Mouse (Mus musculus): ENCODE measurements around the gene Phyhipl. TPM values are rescaled to one million over a fixed set of nuclear protein-coding genes. Genes with fewer than 3 reads are reported as not detected.

Phyhipl gene
- polyA plus RNA-seq, 1 experiment = 0.08 TPM

GRCm38 (mm10) chr10:70611633-70612032 is 44.1 kb downstream of the Phyhipl start:
- Histone ChIP-seq H3K4me3 (no peak overlapping the region), H3K79me2 (ENCODE audit: control insufficient read depth, insufficient read depth) (no peaks in the 10 kb centered on the region), H3K27me3 (ENCODE audit: control insufficient read depth, insufficient read depth, insufficient read length) (no peaks in the 10 kb centered on the region), H3K36me3 (ENCODE audit: control insufficient read depth, insufficient read depth) (no peaks in the 10 kb centered on the region), H3K4me2 (ENCODE audit: low read depth) (no peak overlapping the region), H3ac (ENCODE audit: control insufficient read depth, insufficient read length) (no peak overlapping the region)
- TF ChIP-seq USF1 (IDR thresholded peaks at IDR 0.05; ENCODE audit: low read depth) (no peak), E2F4 (IDR thresholded peaks at IDR 0.05; ENCODE audit: insufficient read depth) (no peak), TCF3 (IDR thresholded peaks at IDR 0.05; ENCODE audit: insufficient read length, low read depth) (no peak), REST (IDR thresholded peaks at IDR 0.05; ENCODE audit: insufficient read depth, insufficient read length) (no peak), POLR2A (IDR thresholded peaks at IDR 0.05; ENCODE audit: insufficient read length, low read depth) (no peak), MAX (IDR thresholded peaks at IDR 0.05; ENCODE audit: low read depth) (no peak), MYOG (IDR thresholded peaks at IDR 0.05; ENCODE audit: control insufficient read depth in 1 of 3, insufficient read depth in 1 of 3, insufficient read length in 2 of 3, low read depth in 2 of 3) (no peak), TCF12 (IDR thresholded peaks at IDR 0.05; ENCODE audit: insufficient read depth, poor library complexity, severe bottlenecking) (no peak), SRF (IDR thresholded peaks at IDR 0.05; ENCODE audit: control insufficient read depth, insufficient read length, low read depth) (no peak), MYOD1 (IDR thresholded peaks at IDR 0.05; ENCODE audit: control insufficient read depth in 1 of 3, insufficient read length in 2 of 3, low read depth in 2 of 3) (no peak), CEBPB (IDR thresholded peaks at IDR 0.05; ENCODE audit: insufficient read depth, poor library complexity, severe bottlenecking) (no peak)

- no peak overlapping the region for H3K4me3 ChIP-seq
- H3K79me2 ChIP-seq (ENCODE audit: control insufficient read depth, insufficient read depth) = no peaks in the 10 kb centered on the region
- H3K27me3 ChIP-seq (ENCODE audit: control insufficient read depth, insufficient read depth, insufficient read length) = peaks cover 24% of the 10 kb centered on the region
- H3K4me2 ChIP-seq (ENCODE audit: low read depth) = no peak overlapping the region
- TF ChIP-seq TCF3 (IDR thresholded peaks at IDR 0.05; ENCODE audit: insufficient read length, low read depth) (no peak), MYOD1 (IDR thresholded peaks at IDR 0.05; ENCODE audit: control insufficient read depth in 1 of 3, insufficient read length in 2 of 3, low read depth in 2 of 3) (no peak), USF1 (IDR thresholded peaks at IDR 0.05; ENCODE audit: low read depth) (no peak), MYOG (IDR thresholded peaks at IDR 0.05; ENCODE audit: control insufficient read depth in 1 of 3, insufficient read depth in 1 of 3, insufficient read length in 2 of 3, low read depth in 2 of 3) (no peak), REST (IDR thresholded peaks at IDR 0.05; ENCODE audit: insufficient read depth, insufficient read length) (no peak), SRF (IDR thresholded peaks at IDR 0.05; ENCODE audit: control insufficient read depth, insufficient read length, low read depth) (no peak), CEBPB (IDR thresholded peaks at IDR 0.05; ENCODE audit: insufficient read depth, poor library complexity, severe bottlenecking) (no peak), POLR2AphosphoS2 (IDR thresholded peaks at IDR 0.05; ENCODE audit: insufficient read length, low read depth) (no peak), POLR2A (IDR thresholded peaks at IDR 0.05; ENCODE audit: insufficient read length, low read depth) (no peak), E2F4 (IDR thresholded peaks at IDR 0.05; ENCODE audit: insufficient read depth) (no peak), MAX (IDR thresholded peaks at IDR 0.05; ENCODE audit: low read depth) (no peak), TCF12 (IDR thresholded peaks at IDR 0.05; ENCODE audit: insufficient read depth, poor library complexity, severe bottlenecking) (no peak)
- no peaks in the 10 kb centered on the region for H3K36me3 ChIP-seq (ENCODE audit: control insufficient read depth, insufficient read depth)
- no peak overlapping the region for H3ac ChIP-seq (ENCODE audit: control insufficient read depth, insufficient read length)
Observed at GRCm38 (mm10) chr10:70599925-70600305, 55.9 kb downstream of the Phyhipl start.

- Histone ChIP-seq H3K4me2 (ENCODE audit: low read depth) (peak overlapping the region; percentile 30), H3ac (ENCODE audit: control insufficient read depth, insufficient read length) (no peak overlapping the region), H3K4me3 (no peak overlapping the region), H3K79me2 (ENCODE audit: control insufficient read depth, insufficient read depth) (no peaks in the 10 kb centered on the region), H3K27me3 (ENCODE audit: control insufficient read depth, insufficient read depth, insufficient read length) (peaks cover 24% of the 10 kb centered on the region), H3K36me3 (ENCODE audit: control insufficient read depth, insufficient read depth) (no peaks in the 10 kb centered on the region)
- no peak for TF ChIP-seq CEBPB (IDR thresholded peaks at IDR 0.05; ENCODE audit: insufficient read depth, poor library complexity, severe bottlenecking)
- TF ChIP-seq USF1 (IDR thresholded peaks at IDR 0.05; ENCODE audit: low read depth) = no peak
- TF ChIP-seq MAX (IDR thresholded peaks at IDR 0.05; ENCODE audit: low read depth) = no peak
- TF ChIP-seq TCF12 (IDR thresholded peaks at IDR 0.05; ENCODE audit: insufficient read depth, poor library complexity, severe bottlenecking) = no peak
- no peak for TF ChIP-seq E2F4 (IDR thresholded peaks at IDR 0.05; ENCODE audit: insufficient read depth)
- TF ChIP-seq MYOG (IDR thresholded peaks at IDR 0.05; ENCODE audit: control insufficient read depth in 1 of 3, insufficient read depth in 1 of 3, insufficient read length in 2 of 3, low read depth in 2 of 3) = no peak
- TF ChIP-seq POLR2A (IDR thresholded peaks at IDR 0.05; ENCODE audit: insufficient read length, low read depth) = no peak
Observed at GRCm38 (mm10) chr10:70599126-70599924, 56.4 kb downstream of the Phyhipl start.

- no peak overlapping the region for H3K4me3 ChIP-seq
- H3K79me2 ChIP-seq (ENCODE audit: control insufficient read depth, insufficient read depth) = no peaks in the 10 kb centered on the region
- no peaks in the 10 kb centered on the region for H3K36me3 ChIP-seq (ENCODE audit: control insufficient read depth, insufficient read depth)
- peaks cover 24% of the 10 kb centered on the region for H3K27me3 ChIP-seq (ENCODE audit: control insufficient read depth, insufficient read depth, insufficient read length)
- H3K4me2 ChIP-seq (ENCODE audit: low read depth) = no peak overlapping the region
- no peak overlapping the region for H3ac ChIP-seq (ENCODE audit: control insufficient read depth, insufficient read length)
- TF ChIP-seq E2F4 (IDR thresholded peaks at IDR 0.05; ENCODE audit: insufficient read depth) = no peak
- no peak for TF ChIP-seq CEBPB (IDR thresholded peaks at IDR 0.05; ENCODE audit: insufficient read depth, poor library complexity, severe bottlenecking)
- no peak for TF ChIP-seq MYOD1 (IDR thresholded peaks at IDR 0.05; ENCODE audit: control insufficient read depth in 1 of 3, insufficient read length in 2 of 3, low read depth in 2 of 3)
Observed at GRCm38 (mm10) chr10:70598516-70599125, 57.1 kb downstream of the Phyhipl start.

Data from myocyte (in vitro differentiated cells).